ENCODE assay signal across 23 mouse cellular contexts in genomic region chr4:105354097-105354496, GRCm38 (mm10).
"Had no signal": no experiment of that assay in that cellular context is flagged by ENCODE, and none has a peak within 500 bp of the region (broad histone marks: within the 10 kb centered on the region; RNA-seq: fewer than 3 reads in every experiment).

No protein-coding gene starts in this region.

- H3K4me2 ChIP-seq: heart, embryonic 12.5 days; hindbrain, embryonic 12.5 days; hindbrain, embryonic 14.5 days; intestine, embryonic 15.5 days; limb, embryonic 13.5 days; limb, embryonic 15.5 days had no signal

- H3K27me3 ChIP-seq: heart, embryonic 12.5 days; hindbrain, embryonic 12.5 days; intestine, embryonic 15.5 days; limb, embryonic 13.5 days; limb, embryonic 15.5 days had no signal

- H3K27ac ChIP-seq: gastrocnemius, adult 2 months; heart, adult 2 months; hindbrain, embryonic 10.5 days; hindbrain, embryonic 12.5 days; hindbrain, embryonic 14.5 days; intestine, embryonic 15.5 days; layer of hippocampus, adult 2 months; left cerebral cortex, adult 2 months; limb, embryonic 13.5 days; limb, embryonic 15.5 days had no signal

- DNase-seq: gastrocnemius, adult 2 months; gastrocnemius, postnatal 10 days; gastrocnemius, postnatal 25 days; heart, adult 2 months; heart, postnatal 10 days; heart, postnatal 36 days; kidney, adult 18-20 months; kidney, adult 8-10 months; kidney, postnatal 10 days; kidney, postnatal 25 days; kidney, postnatal 4 days had no signal

- H3K9ac ChIP-seq: heart, embryonic 12.5 days; hindbrain, embryonic 12.5 days; hindbrain, embryonic 14.5 days; intestine, embryonic 15.5 days; limb, embryonic 13.5 days; limb, embryonic 15.5 days had no signal

- H3K9me3 ChIP-seq: heart, embryonic 12.5 days; hindbrain, embryonic 10.5 days; hindbrain, embryonic 12.5 days; intestine, embryonic 15.5 days; limb, embryonic 13.5 days; limb, embryonic 15.5 days had no signal

- ATAC-seq: hindbrain, embryonic 16.5 days; inflammation-experienced regulatory T-cells, adult 6 months; intestine, embryonic 15.5 days; intestine, postnatal 0 days had no signal

- H3K4me3 ChIP-seq: gastrocnemius, adult 2 months; heart, adult 2 months; heart, embryonic 12.5 days; hindbrain, embryonic 10.5 days; hindbrain, embryonic 12.5 days; intestine, embryonic 15.5 days; layer of hippocampus, adult 2 months; left cerebral cortex, adult 2 months; limb, embryonic 13.5 days; limb, embryonic 15.5 days had no signal

- H3K36me3 ChIP-seq: heart, embryonic 12.5 days; hindbrain, embryonic 10.5 days; hindbrain, embryonic 12.5 days; intestine, embryonic 15.5 days; limb, embryonic 13.5 days; limb, embryonic 15.5 days had no signal
